Mouse (Mus musculus) left cerebral cortex, postnatal 4 days (tissue): Measurements from ENCODE around the gene Ctnnd2. TPM values are rescaled to one million over a fixed set of nuclear protein-coding genes. Genes with fewer than 3 reads are reported as not detected.
"Not testable (repeated sequence)": the region's sequence is repeated elsewhere in the genome, so short reads cannot be mapped to it uniquely, and the experiment has no call there.

Source experiments
- DNase-seq: peaks from one replicate; pipeline ENCODE4 v3.0.0-alpha.2; 2022
- intact Hi-C: fragments of 180-260 bp; cut with DNase I; formaldehyde crosslinking; loops from one replicate; pipeline ENCODE4 v1.15.1; 2025
- total RNA-seq, 2 experiments: library from RNA; stranded (reverse); gene quantifications; 2 replicates each; pipeline ENCODE4 v1.2.3; 2021

Gene Ctnnd2
- total RNA-seq: 100 to 1,000 TPM; 283 to 289 TPM

- DNase-seq: peak; percentile 90
- intact Hi-C loops: loop anchor here (5.0 to 10.0 kb wide), 2 partner anchors 570 to 1082 kb away; no protein-coding TSS in a partner anchor
These were observed at the start of gene Ctnnd2 for GRCm38 (mm10) chr15:30172391-30173281. Gene Ctnnd2, plus strand, starts transcription at chr15:30172593.

- no peak for DNase-seq
- intact Hi-C loops: no loop called here
These were observed 41.7 kb upstream of the Ctnnd2 start for GRCm38 (mm10) chr15:30130705-30131104.

- DNase-seq, intact Hi-C loops: not testable (repeated sequence)
These were observed 32.8 kb upstream of the Ctnnd2 start for GRCm38 (mm10) chr15:30139626-30140025.

- intact Hi-C loops: no loop called here
- DNase-seq: no peak
These were observed 27.0 kb upstream of the Ctnnd2 start for GRCm38 (mm10) chr15:30145413-30145812.

GRCm38 (mm10) chr15:30152176-30152575 is 20.2 kb upstream of the Ctnnd2 start:
- no peak for DNase-seq
- intact Hi-C loops: no loop called here

- intact Hi-C loops: no loop called here
These were observed 14.4 kb upstream of the Ctnnd2 start for GRCm38 (mm10) chr15:30157975-30158374.

GRCm38 (mm10) chr15:30170031-30170430 is 2.4 kb upstream of the Ctnnd2 start:
- intact Hi-C loops: loop anchor here (5.0 to 10.0 kb wide), 2 partner anchors 572 to 1085 kb away; no protein-coding TSS in a partner anchor
- DNase-seq: peak; percentile 33

More at GRCm38 (mm10) chr15:30157975-30158374, 14.4 kb upstream of the Ctnnd2 start:
- no peak for DNase-seq

- intact Hi-C loops: loop anchor here (5.0 to 10.0 kb wide), 2 partner anchors 571 to 1083 kb away; no protein-coding TSS in a partner anchor
- DNase-seq: no peak
These were observed 749 bp upstream of the Ctnnd2 start for GRCm38 (mm10) chr15:30171493-30172195.

- intact Hi-C loops: loop anchor here (5.0 to 10.0 kb wide), 2 partner anchors 569 to 1081 kb away; no protein-coding TSS in a partner anchor
- peak; percentile 63 for DNase-seq
These were observed 1.1 kb downstream of the Ctnnd2 start for GRCm38 (mm10) chr15:30173370-30173941.

GRCm38 (mm10) chr15:30174321-30174720 is 1.9 kb downstream of the Ctnnd2 start:
- intact Hi-C loops: loop anchor here (5.0 to 10.0 kb wide), 2 partner anchors 568 to 1080 kb away; no protein-coding TSS in a partner anchor
- no peak for DNase-seq

GRCm38 (mm10) chr15:30184020-30184419 is 11.6 kb downstream of the Ctnnd2 start:
- no peak for DNase-seq

GRCm38 (mm10) chr15:30190872-30191271 is 18.5 kb downstream of the Ctnnd2 start:
- intact Hi-C loops: no loop called here
- DNase-seq: no peak

More at GRCm38 (mm10) chr15:30184020-30184419, 11.6 kb downstream of the Ctnnd2 start:
- intact Hi-C loops: no loop called here

GRCm38 (mm10) chr15:30191931-30192668 is 19.7 kb downstream of the Ctnnd2 start:
- intact Hi-C loops: no loop called here
- peak; percentile 93 for DNase-seq

GRCm38 (mm10) chr15:30198429-30198828 is 26.0 kb downstream of the Ctnnd2 start:
- DNase-seq: no peak
- intact Hi-C loops: no loop called here

GRCm38 (mm10) chr15:30199785-30200184 is 27.4 kb downstream of the Ctnnd2 start:
- no peak for DNase-seq
- intact Hi-C loops: no loop called here

- intact Hi-C loops: no loop called here
- DNase-seq: no peak
These were observed 28.8 kb downstream of the Ctnnd2 start for GRCm38 (mm10) chr15:30201211-30201610.

GRCm38 (mm10) chr15:30201617-30202016 is 29.2 kb downstream of the Ctnnd2 start:
- intact Hi-C loops: no loop called here
- no peak for DNase-seq

GRCm38 (mm10) chr15:30212746-30213145 is 40.4 kb downstream of the Ctnnd2 start:
- DNase-seq: no peak

GRCm38 (mm10) chr15:30215871-30216270 is 43.5 kb downstream of the Ctnnd2 start:
- intact Hi-C loops: no loop called here
- no peak for DNase-seq

More at GRCm38 (mm10) chr15:30212746-30213145, 40.4 kb downstream of the Ctnnd2 start:
- intact Hi-C loops: no loop called here

- intact Hi-C loops: no loop called here
- DNase-seq: no peak
These were observed 56.7 kb downstream of the Ctnnd2 start for GRCm38 (mm10) chr15:30229112-30229511.
